Mouse (Mus musculus): ENCODE data around the gene Dner. TPM values are rescaled to one million over a fixed set of nuclear protein-coding genes. Genes with fewer than 3 reads are reported as not detected.

Gene Dner
- polyA plus RNA-seq, 1 experiment, result 0.08 TPM

GRCm38 (mm10) chr1:84550065-84550368 lies 146.0 kb downstream of the Dner start:
- no peaks in the 10 kb centered on the region for H3K36me3 ChIP-seq (ENCODE audit: control insufficient read depth, insufficient read depth, low read length)
- 58% methylated on average over 2 of the region's 2 CpGs for whole genome bisulfite sequencing
- no peak for TF ChIP-seq CTCF (IDR thresholded peaks at IDR 0.05; ENCODE audit: extremely low read depth, insufficient read depth, insufficient read length, insufficient replicate concordance)
- no peak for TF ChIP-seq POLR2A (IDR thresholded peaks at IDR 0.05; ENCODE audit: low read depth, low read length)

GRCm38 (mm10) chr1:84549367-84550064 lies 146.5 kb downstream of the Dner start:
- DNase-seq (ENCODE audit: low read depth in 1 of 2, low spot score in 2 of 2), result no peak
- H3K36me3 ChIP-seq (ENCODE audit: control insufficient read depth, insufficient read depth, low read length), result no peaks in the 10 kb centered on the region
- no peak overlapping the region for H3K4me3 ChIP-seq (ENCODE audit: extremely low read depth, insufficient read depth, insufficient read length)
- no peaks in the 10 kb centered on the region for H3K27me3 ChIP-seq (ENCODE audit: control insufficient read depth, insufficient read depth, low read length)
- no peaks in the 10 kb centered on the region for H3K4me1 ChIP-seq (ENCODE audit: control insufficient read depth, insufficient read depth, insufficient read length)
- TF ChIP-seq POLR2A (IDR thresholded peaks at IDR 0.05; ENCODE audit: low read depth, low read length) (no peak), CTCF (IDR thresholded peaks at IDR 0.05; ENCODE audit: extremely low read depth, insufficient read depth, insufficient read length, insufficient replicate concordance) (no peak)
- 24% methylated on average over 2 of the region's 2 CpGs for WGBS
- H3K27ac ChIP-seq (ENCODE audit: insufficient read depth, low read length), result no peak overlapping the region

More at GRCm38 (mm10) chr1:84550065-84550368, 146.0 kb downstream of the Dner start:
- Histone ChIP-seq H3K4me1 (ENCODE audit: control insufficient read depth, insufficient read depth, insufficient read length) (no peaks in the 10 kb centered on the region), H3K27ac (ENCODE audit: insufficient read depth, low read length) (no peak overlapping the region), H3K27me3 (ENCODE audit: control insufficient read depth, insufficient read depth, low read length) (no peaks in the 10 kb centered on the region), H3K4me3 (ENCODE audit: extremely low read depth, insufficient read depth, insufficient read length) (no peak overlapping the region)
- DNase-seq (ENCODE audit: low read depth in 1 of 2, low spot score in 2 of 2), result no peak

- no peak for TF ChIP-seq POLR2A (IDR thresholded peaks at IDR 0.05; ENCODE audit: low read depth, low read length)
- TF ChIP-seq CTCF (IDR thresholded peaks at IDR 0.05; ENCODE audit: extremely low read depth, insufficient read depth, insufficient read length, insufficient replicate concordance), result no peak
- 75% methylated on average over 4 of the region's 4 CpGs for WGBS
- DNase-seq (ENCODE audit: low read depth in 1 of 2, low spot score in 2 of 2), result no peak
Observed at GRCm38 (mm10) chr1:84536069-84536468, 160.0 kb downstream of the Dner start.

GRCm38 (mm10) chr1:84525514-84525913 lies 170.5 kb downstream of the Dner start:
- TF ChIP-seq CTCF (IDR thresholded peaks at IDR 0.05; ENCODE audit: extremely low read depth, insufficient read depth, insufficient read length, insufficient replicate concordance), result no peak
- no peak for TF ChIP-seq POLR2A (IDR thresholded peaks at IDR 0.05; ENCODE audit: low read depth, low read length)
- 83% methylated on average over 3 of the region's 3 CpGs for WGBS
- no peaks in the 10 kb centered on the region for H3K36me3 ChIP-seq (ENCODE audit: control insufficient read depth, insufficient read depth, low read length)
- H3K27ac ChIP-seq (ENCODE audit: insufficient read depth, low read length), result no peak overlapping the region
- DNase-seq (ENCODE audit: low read depth in 1 of 2, low spot score in 2 of 2), result no peak
- no peaks in the 10 kb centered on the region for H3K4me1 ChIP-seq (ENCODE audit: control insufficient read depth, insufficient read depth, insufficient read length)
- no peak overlapping the region for H3K4me3 ChIP-seq (ENCODE audit: extremely low read depth, insufficient read depth, insufficient read length)
- H3K27me3 ChIP-seq (ENCODE audit: control insufficient read depth, insufficient read depth, low read length), result no peaks in the 10 kb centered on the region

More at GRCm38 (mm10) chr1:84536069-84536468, 160.0 kb downstream of the Dner start:
- no peaks in the 10 kb centered on the region for H3K27me3 ChIP-seq (ENCODE audit: control insufficient read depth, insufficient read depth, low read length)
- no peaks in the 10 kb centered on the region for H3K4me1 ChIP-seq (ENCODE audit: control insufficient read depth, insufficient read depth, insufficient read length)
- H3K36me3 ChIP-seq (ENCODE audit: control insufficient read depth, insufficient read depth, low read length), result no peaks in the 10 kb centered on the region
- H3K27ac ChIP-seq (ENCODE audit: insufficient read depth, low read length), result no peak overlapping the region
- no peak overlapping the region for H3K4me3 ChIP-seq (ENCODE audit: extremely low read depth, insufficient read depth, insufficient read length)

- 86% methylated on average over 4 of the region's 4 CpGs for WGBS
- DNase-seq (ENCODE audit: low read depth in 1 of 2, low spot score in 2 of 2), result no peak
- H3K27me3 ChIP-seq (ENCODE audit: control insufficient read depth, insufficient read depth, low read length), result no peaks in the 10 kb centered on the region
- H3K4me3 ChIP-seq (ENCODE audit: extremely low read depth, insufficient read depth, insufficient read length), result no peak overlapping the region
- no peaks in the 10 kb centered on the region for H3K36me3 ChIP-seq (ENCODE audit: control insufficient read depth, insufficient read depth, low read length)
- H3K4me1 ChIP-seq (ENCODE audit: control insufficient read depth, insufficient read depth, insufficient read length), result no peaks in the 10 kb centered on the region
- TF ChIP-seq CTCF (IDR thresholded peaks at IDR 0.05; ENCODE audit: extremely low read depth, insufficient read depth, insufficient read length, insufficient replicate concordance) (no peak), POLR2A (IDR thresholded peaks at IDR 0.05; ENCODE audit: low read depth, low read length) (no peak)
- no peak overlapping the region for H3K27ac ChIP-seq (ENCODE audit: insufficient read depth, low read length)
Observed at GRCm38 (mm10) chr1:84524413-84524812, 171.6 kb downstream of the Dner start.

GRCm38 (mm10) chr1:84522963-84523280 lies 173.1 kb downstream of the Dner start:
- H3K27me3 ChIP-seq (ENCODE audit: control insufficient read depth, insufficient read depth, low read length), result no peaks in the 10 kb centered on the region
- no peak for DNase-seq (ENCODE audit: low read depth in 1 of 2, low spot score in 2 of 2)
- H3K4me1 ChIP-seq (ENCODE audit: control insufficient read depth, insufficient read depth, insufficient read length), result no peaks in the 10 kb centered on the region
- no peaks in the 10 kb centered on the region for H3K36me3 ChIP-seq (ENCODE audit: control insufficient read depth, insufficient read depth, low read length)
- TF ChIP-seq POLR2A (IDR thresholded peaks at IDR 0.05; ENCODE audit: low read depth, low read length) (no peak), CTCF (IDR thresholded peaks at IDR 0.05; ENCODE audit: extremely low read depth, insufficient read depth, insufficient read length, insufficient replicate concordance) (no peak)
- no peak overlapping the region for H3K27ac ChIP-seq (ENCODE audit: insufficient read depth, low read length)
- no peak overlapping the region for H3K4me3 ChIP-seq (ENCODE audit: extremely low read depth, insufficient read depth, insufficient read length)
- WGBS, result 77% methylated on average over 4 of the region's 4 CpGs

GRCm38 (mm10) chr1:84522256-84522962 lies 173.6 kb downstream of the Dner start:
- Histone ChIP-seq H3K27ac (ENCODE audit: insufficient read depth, low read length) (no peak overlapping the region), H3K4me3 (ENCODE audit: extremely low read depth, insufficient read depth, insufficient read length) (no peak overlapping the region), H3K27me3 (ENCODE audit: control insufficient read depth, insufficient read depth, low read length) (no peaks in the 10 kb centered on the region), H3K36me3 (ENCODE audit: control insufficient read depth, insufficient read depth, low read length) (no peaks in the 10 kb centered on the region), H3K4me1 (ENCODE audit: control insufficient read depth, insufficient read depth, insufficient read length) (no peaks in the 10 kb centered on the region)
- no peak for TF ChIP-seq CTCF (IDR thresholded peaks at IDR 0.05; ENCODE audit: extremely low read depth, insufficient read depth, insufficient read length, insufficient replicate concordance)
- TF ChIP-seq POLR2A (IDR thresholded peaks at IDR 0.05; ENCODE audit: low read depth, low read length), result no peak
- 83% methylated on average over 4 of the region's 4 CpGs for WGBS
- no peak for DNase-seq (ENCODE audit: low read depth in 1 of 2, low spot score in 2 of 2)

Measured in spleen, adult 2 months (tissue).